Mouse (Mus musculus): ENCODE results near the gene Psen2. TPM values are rescaled to one million over a fixed set of nuclear protein-coding genes. Genes with fewer than 3 reads are reported as not detected.

The Psen2 gene
- polyA plus RNA-seq, 1 experiment = 3.1 TPM

DNA sequence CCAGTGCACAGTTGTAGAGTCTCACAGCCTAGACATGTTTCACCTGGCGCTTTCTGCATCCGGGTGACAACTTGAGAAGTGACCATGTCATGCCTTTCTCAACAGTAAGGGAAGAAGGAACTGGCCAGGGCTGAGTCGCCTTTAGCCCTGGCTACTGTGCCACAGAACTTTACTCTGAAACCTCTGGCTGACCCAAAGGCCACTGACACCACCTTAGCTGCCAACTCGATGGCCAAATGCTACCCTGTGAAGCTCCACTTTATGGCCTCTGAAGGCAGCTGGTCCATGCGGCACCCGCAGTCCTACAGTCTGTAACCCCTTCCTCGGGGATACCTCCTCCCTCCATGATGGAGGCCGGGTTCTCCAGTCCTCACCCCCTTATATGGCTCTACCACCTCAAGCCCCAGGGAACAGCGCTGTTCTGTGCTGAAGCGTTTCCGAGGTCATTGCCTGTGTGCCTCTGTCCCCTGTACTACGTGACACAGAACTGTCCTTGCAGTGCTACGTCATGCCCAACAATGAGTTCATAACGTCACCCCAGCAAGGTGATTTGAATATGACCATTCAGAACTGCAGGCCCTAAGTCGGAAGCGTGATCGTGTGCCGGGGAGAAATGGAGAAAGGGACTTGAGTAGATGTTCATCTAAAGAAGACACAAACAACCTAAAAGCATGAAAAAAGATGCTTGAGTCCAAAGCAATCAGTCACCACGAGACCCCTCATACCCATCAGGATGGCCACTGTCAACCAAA is 42.3 kb downstream of the Psen2 start:
- Histone ChIP-seq H3K4me3 (ENCODE audit: insufficient read depth, poor library complexity, severe bottlenecking) (no peak overlapping the region), H3K79me2 (ENCODE audit: control insufficient read depth, insufficient read depth) (no peaks in the 10 kb centered on the region), H3K27me3 (ENCODE audit: control insufficient read depth, insufficient read depth, insufficient read length) (peaks cover 44% of the 10 kb centered on the region), H3K36me3 (ENCODE audit: control insufficient read depth, insufficient read depth) (no peaks in the 10 kb centered on the region), H3ac (ENCODE audit: control insufficient read depth, insufficient read length, low read depth) (no peak overlapping the region), H3K79me3 (ENCODE audit: low read depth) (no peaks in the 10 kb centered on the region)
- TF ChIP-seq FOSL1 (IDR thresholded peaks at IDR 0.05; ENCODE audit: insufficient read depth, low read length, poor library complexity, severe bottlenecking) (no peak), CEBPB (IDR thresholded peaks at IDR 0.05; ENCODE audit: low read depth) (no peak), MAX (IDR thresholded peaks at IDR 0.05) (no peak), CTCF (IDR thresholded peaks at IDR 0.05; ENCODE audit: control insufficient read depth, insufficient read depth, insufficient read length) (no peak), USF1 (IDR thresholded peaks at IDR 0.05; ENCODE audit: low read depth) (no peak), MYOD1 (IDR thresholded peaks at IDR 0.05; ENCODE audit: control insufficient read depth, insufficient read length, low read depth) (no peak), MYOG (IDR thresholded peaks at IDR 0.05; ENCODE audit: control insufficient read depth, extremely low read depth, insufficient read length) (no peak)

- no peaks in the 10 kb centered on the region for H3K79me3 ChIP-seq (ENCODE audit: low read depth)
- peaks cover 30% of the 10 kb centered on the region for H3K27me3 ChIP-seq (ENCODE audit: control insufficient read depth, insufficient read depth, insufficient read length)
- H3ac ChIP-seq (ENCODE audit: control insufficient read depth, insufficient read length, low read depth) = no peak overlapping the region
- H3K4me3 ChIP-seq (ENCODE audit: insufficient read depth, poor library complexity, severe bottlenecking) = no peak overlapping the region
- no peaks in the 10 kb centered on the region for H3K79me2 ChIP-seq (ENCODE audit: control insufficient read depth, insufficient read depth)
- no peak for TF ChIP-seq CTCF (IDR thresholded peaks at IDR 0.05; ENCODE audit: control insufficient read depth, insufficient read depth, insufficient read length)
- no peak for TF ChIP-seq USF1 (IDR thresholded peaks at IDR 0.05; ENCODE audit: low read depth)
- TF ChIP-seq MYOD1 (IDR thresholded peaks at IDR 0.05; ENCODE audit: control insufficient read depth, insufficient read length, low read depth) = no peak
- TF ChIP-seq CEBPB (IDR thresholded peaks at IDR 0.05; ENCODE audit: low read depth) = no peak
- TF ChIP-seq MAX (IDR thresholded peaks at IDR 0.05) = no peak
- H3K36me3 ChIP-seq (ENCODE audit: control insufficient read depth, insufficient read depth) = no peaks in the 10 kb centered on the region
Observed at GRCm38 (mm10) chr1:180216541-180217276, 46.5 kb downstream of the Psen2 start.

GRCm38 (mm10) chr1:180215044-180215443 is 48.2 kb downstream of the Psen2 start:
- no peak overlapping the region for H3ac ChIP-seq (ENCODE audit: control insufficient read depth, insufficient read length, low read depth)
- H3K36me3 ChIP-seq (ENCODE audit: control insufficient read depth, insufficient read depth) = no peaks in the 10 kb centered on the region
- TF ChIP-seq FOSL1 (IDR thresholded peaks at IDR 0.05; ENCODE audit: insufficient read depth, low read length, poor library complexity, severe bottlenecking) = no peak
- no peak for TF ChIP-seq USF1 (IDR thresholded peaks at IDR 0.05; ENCODE audit: low read depth)
- no peak for TF ChIP-seq MYOG (IDR thresholded peaks at IDR 0.05; ENCODE audit: control insufficient read depth, extremely low read depth, insufficient read length)
- peak; percentile 93 for TF ChIP-seq CTCF (IDR thresholded peaks at IDR 0.05; ENCODE audit: control insufficient read depth, insufficient read depth, insufficient read length)
- H3K79me2 ChIP-seq (ENCODE audit: control insufficient read depth, insufficient read depth) = no peaks in the 10 kb centered on the region
- no peak overlapping the region for H3K4me3 ChIP-seq (ENCODE audit: insufficient read depth, poor library complexity, severe bottlenecking)
- H3K79me3 ChIP-seq (ENCODE audit: low read depth) = no peaks in the 10 kb centered on the region
- peaks cover 14% of the 10 kb centered on the region for H3K27me3 ChIP-seq (ENCODE audit: control insufficient read depth, insufficient read depth, insufficient read length)

GRCm38 (mm10) chr1:180212911-180213310 is 50.3 kb downstream of the Psen2 start:
- H3K79me2 ChIP-seq (ENCODE audit: control insufficient read depth, insufficient read depth) = no peaks in the 10 kb centered on the region
- H3K27me3 ChIP-seq (ENCODE audit: control insufficient read depth, insufficient read depth, insufficient read length) = peaks cover 11% of the 10 kb centered on the region
- H3K4me3 ChIP-seq (ENCODE audit: insufficient read depth, poor library complexity, severe bottlenecking) = no peak overlapping the region
- no peaks in the 10 kb centered on the region for H3K36me3 ChIP-seq (ENCODE audit: control insufficient read depth, insufficient read depth)
- TF ChIP-seq USF1 (IDR thresholded peaks at IDR 0.05; ENCODE audit: low read depth) = no peak
- no peak for TF ChIP-seq CEBPB (IDR thresholded peaks at IDR 0.05; ENCODE audit: low read depth)
- no peak for TF ChIP-seq CTCF (IDR thresholded peaks at IDR 0.05; ENCODE audit: control insufficient read depth, insufficient read depth, insufficient read length)
- TF ChIP-seq MYOG (IDR thresholded peaks at IDR 0.05; ENCODE audit: control insufficient read depth, extremely low read depth, insufficient read length) = no peak
- no peak for TF ChIP-seq MYOD1 (IDR thresholded peaks at IDR 0.05; ENCODE audit: control insufficient read depth, insufficient read length, low read depth)
- TF ChIP-seq MAX (IDR thresholded peaks at IDR 0.05) = no peak
- no peak for TF ChIP-seq FOSL1 (IDR thresholded peaks at IDR 0.05; ENCODE audit: insufficient read depth, low read length, poor library complexity, severe bottlenecking)
- H3K79me3 ChIP-seq (ENCODE audit: low read depth) = no peaks in the 10 kb centered on the region
- H3ac ChIP-seq (ENCODE audit: control insufficient read depth, insufficient read length, low read depth) = no peak overlapping the region

GRCm38 (mm10) chr1:180210781-180211271 is 52.4 kb downstream of the Psen2 start:
- no peak overlapping the region for H3K4me3 ChIP-seq (ENCODE audit: insufficient read depth, poor library complexity, severe bottlenecking)
- TF ChIP-seq MYOD1 (IDR thresholded peaks at IDR 0.05; ENCODE audit: control insufficient read depth, insufficient read length, low read depth) (no peak), CTCF (IDR thresholded peaks at IDR 0.05; ENCODE audit: control insufficient read depth, insufficient read depth, insufficient read length) (no peak)
- H3ac ChIP-seq (ENCODE audit: control insufficient read depth, insufficient read length, low read depth) = no peak overlapping the region
- peaks cover 12% of the 10 kb centered on the region for H3K27me3 ChIP-seq (ENCODE audit: control insufficient read depth, insufficient read depth, insufficient read length)
- H3K36me3 ChIP-seq (ENCODE audit: control insufficient read depth, insufficient read depth) = no peaks in the 10 kb centered on the region
- no peaks in the 10 kb centered on the region for H3K79me2 ChIP-seq (ENCODE audit: control insufficient read depth, insufficient read depth)
- H3K79me3 ChIP-seq (ENCODE audit: low read depth) = no peaks in the 10 kb centered on the region
